Mouse (Mus musculus) layer of hippocampus, adult 11-12 months (tissue): ENCODE measurements around the gene Dnm1.
A peak's percentile ranks its signal among the peaks of the same experiment; 100 is the strongest.
"Not testable (repeated sequence)": the region's sequence is repeated elsewhere in the genome, so short reads cannot be mapped to it uniquely, and the experiment has no call there.

Experiments used
- DNase-seq: peaks from one replicate; pipeline ENCODE4 v3.0.0; 2022; ENCODE audit warnings: low spot score

Dnm1 gene

DNA sequence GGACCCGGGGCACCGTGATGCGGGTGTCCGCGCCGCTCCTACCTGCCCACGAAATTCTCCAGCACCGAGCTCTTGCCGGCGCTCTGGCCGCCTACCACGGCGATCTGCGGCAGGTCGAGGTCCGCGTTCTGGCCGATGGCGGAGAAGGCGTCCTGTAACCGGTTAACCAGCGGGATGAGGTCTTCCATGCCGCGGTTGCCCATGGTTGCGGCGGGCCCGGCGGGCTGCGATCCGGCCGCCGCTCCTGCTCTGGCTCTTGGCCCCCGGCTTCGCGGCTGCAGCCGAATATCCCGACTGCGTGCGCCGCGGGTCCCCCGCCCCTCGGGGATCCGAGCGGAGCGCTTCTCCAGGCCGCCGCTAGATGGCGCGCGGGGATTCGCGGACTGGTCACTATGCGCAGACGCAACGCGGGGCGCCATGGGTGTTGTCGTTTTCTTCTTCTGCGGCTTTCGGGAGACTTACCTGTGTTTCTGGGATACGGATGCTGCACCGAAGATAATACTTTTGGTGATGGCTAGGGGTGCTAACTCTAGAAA lies at the start of gene Dnm1:
Gene Dnm1 (minus strand): TSS at position 332 of the 536 bp plus-strand sequence.
- peak; percentile 95 for DNase-seq

DNA sequence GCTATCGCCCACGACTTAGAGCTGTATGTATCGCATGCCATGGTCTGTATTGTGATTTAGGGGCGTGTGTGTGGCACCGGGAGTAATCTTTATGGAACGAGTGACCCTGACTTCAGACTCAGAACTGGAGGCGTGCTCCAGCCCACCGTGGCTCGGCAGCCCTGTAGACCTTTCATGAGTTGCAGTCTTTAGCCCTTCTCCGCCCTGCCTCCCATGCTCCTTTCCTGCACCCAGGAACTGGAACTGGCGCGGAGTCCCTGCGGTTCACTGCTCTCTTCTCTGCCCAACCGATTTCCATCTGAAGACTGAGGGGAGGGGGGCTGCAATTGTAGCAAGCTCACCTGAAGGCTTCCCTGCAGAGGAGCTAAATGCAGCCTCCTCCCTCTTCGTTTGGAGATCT lies 43.6 kb upstream of the Dnm1 start:
- DNase-seq = no peak

DNA sequence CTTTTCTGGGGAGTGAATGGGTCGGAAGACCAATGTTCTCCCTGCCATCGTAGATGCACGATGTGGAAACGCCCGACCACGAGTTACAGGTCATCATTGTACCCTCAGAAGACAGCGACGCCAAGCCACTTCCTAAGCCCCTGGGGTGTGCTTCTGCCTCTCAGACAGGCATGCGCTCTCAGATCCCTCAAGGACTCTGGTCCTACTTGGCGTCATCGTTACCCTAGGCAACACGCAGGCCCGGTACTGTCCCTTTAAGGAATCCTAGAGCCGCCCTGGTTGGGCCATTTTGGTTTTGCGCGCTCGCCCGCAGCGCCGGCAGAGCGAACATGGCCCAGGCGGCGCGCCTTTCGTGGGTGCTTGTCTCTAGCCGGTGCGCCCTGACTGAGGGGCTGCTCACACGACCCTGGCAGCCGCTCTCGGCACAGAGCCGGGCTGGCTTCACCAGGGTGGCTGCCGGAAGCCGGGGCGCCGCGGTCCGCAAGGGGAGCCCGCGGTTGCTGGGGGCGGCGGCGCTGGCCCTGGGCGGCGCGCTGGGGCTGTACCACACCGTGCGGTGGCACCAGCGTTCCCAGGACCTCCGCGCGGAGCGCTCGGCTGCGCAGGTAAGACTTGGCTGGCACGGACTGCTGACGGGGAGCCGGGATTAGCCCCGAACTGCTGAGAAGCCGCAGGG lies 42.9 kb upstream of the Dnm1 start:
- peak; percentile 94 for DNase-seq

DNA sequence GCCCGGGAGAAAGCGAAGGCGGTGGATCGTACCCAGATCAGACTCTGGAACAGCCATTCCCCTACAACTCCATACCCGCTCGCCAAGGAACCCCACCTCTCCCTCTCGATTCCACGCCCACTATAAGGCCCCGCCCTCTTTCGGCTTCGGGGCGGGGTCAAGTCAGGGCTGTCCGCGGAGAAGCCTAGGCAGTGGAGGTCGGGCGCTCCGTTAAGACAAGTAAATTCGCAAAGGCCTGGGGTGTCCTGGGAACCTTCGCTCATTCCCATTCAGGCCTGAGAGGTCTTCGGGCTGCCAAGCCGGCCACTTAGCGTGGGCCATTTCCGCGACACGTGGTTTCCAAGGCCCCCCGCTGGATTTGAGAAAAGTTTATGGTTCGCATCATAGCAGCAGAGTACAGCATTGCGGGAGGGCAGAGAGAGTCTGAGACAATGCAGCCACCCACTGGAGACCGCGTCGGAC lies 42.4 kb upstream of the Dnm1 start, which contains the start of gene Ptges2:
Gene Ptges2 (plus strand): TSS at position 413 of the 462 bp plus-strand sequence.
- peak; percentile 91 for DNase-seq

DNA sequence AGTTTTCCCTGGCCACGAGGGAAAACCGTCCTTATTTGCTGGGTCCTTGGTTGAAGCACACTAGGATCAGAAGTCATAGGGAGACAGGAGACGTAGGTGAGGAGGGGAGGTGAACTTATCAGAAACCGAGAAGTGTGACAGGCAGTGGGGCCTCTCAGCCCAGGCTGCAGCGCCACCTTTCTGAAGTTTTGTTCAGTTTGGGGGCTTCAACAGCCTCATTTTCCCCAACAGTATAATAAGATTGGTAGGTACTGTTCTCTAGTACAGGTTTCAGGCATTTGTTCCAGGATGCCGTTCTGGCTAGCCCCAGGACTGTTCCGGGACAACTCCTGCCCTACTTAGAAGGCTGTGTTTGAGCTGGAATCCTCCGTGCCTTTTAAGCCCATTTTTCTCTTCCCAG lies 41.8 kb upstream of the Dnm1 start:
- DNase-seq = no peak

DNA sequence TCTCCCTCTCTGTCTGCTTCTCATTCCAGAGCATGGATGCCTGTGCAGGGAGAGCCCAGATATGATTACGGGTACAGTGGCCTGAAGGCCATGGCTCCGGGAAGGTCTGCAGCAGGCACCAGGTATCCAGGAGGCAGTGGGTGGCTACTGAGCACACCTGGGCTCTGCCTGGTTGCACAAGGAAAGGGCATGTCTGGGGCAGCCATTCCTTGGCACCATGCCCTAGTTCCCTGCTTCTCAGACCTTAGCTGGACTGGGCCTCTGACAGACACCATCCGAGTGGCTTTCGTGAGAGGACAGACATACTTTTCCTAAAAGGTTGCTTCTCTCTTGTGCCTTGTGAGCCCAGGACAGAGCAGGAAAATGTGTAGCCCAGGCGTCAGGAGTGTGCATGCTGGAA lies 38.9 kb upstream of the Dnm1 start:
- no peak for DNase-seq

DNA sequence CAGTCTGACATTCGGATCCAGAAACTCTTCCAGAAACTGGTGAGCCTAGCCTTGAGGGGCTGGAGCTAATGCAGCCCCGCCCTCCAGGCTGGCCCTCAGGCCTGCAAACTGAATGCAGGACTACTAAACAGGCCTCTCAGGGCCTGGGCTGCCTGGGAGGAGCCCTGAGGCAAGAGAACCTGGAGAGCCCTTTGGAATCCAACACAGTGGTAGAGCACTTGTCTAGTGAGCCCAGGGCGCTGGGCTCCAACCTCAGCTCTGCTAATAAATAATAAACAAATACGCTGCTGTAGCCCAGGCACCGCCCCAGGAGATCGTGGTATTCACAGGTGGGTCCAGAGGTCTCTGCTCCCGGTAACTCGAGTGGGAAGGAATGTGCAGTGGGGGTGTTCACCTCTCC lies 37.7 kb upstream of the Dnm1 start:
- no peak for DNase-seq

DNA sequence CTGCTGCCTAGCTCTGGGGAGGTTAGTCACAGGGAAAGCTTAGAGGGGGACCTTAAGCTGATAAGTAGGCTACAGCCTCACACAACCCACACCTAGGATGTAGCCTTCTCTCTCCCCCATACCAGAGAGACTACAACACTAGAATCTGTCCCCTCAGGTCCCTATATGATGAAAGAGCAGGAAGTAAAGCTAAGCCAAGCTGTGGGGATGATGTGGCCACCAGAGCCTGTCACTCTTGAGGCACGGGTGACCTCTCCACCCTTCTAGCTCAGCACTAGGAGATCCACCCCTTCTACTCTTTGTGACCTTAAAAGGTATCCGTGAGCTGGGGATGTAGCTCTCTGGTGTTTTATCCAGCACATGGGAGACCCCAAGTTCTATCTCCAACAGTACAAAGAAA lies 36.0 kb upstream of the Dnm1 start:
- DNase-seq = no peak

DNA sequence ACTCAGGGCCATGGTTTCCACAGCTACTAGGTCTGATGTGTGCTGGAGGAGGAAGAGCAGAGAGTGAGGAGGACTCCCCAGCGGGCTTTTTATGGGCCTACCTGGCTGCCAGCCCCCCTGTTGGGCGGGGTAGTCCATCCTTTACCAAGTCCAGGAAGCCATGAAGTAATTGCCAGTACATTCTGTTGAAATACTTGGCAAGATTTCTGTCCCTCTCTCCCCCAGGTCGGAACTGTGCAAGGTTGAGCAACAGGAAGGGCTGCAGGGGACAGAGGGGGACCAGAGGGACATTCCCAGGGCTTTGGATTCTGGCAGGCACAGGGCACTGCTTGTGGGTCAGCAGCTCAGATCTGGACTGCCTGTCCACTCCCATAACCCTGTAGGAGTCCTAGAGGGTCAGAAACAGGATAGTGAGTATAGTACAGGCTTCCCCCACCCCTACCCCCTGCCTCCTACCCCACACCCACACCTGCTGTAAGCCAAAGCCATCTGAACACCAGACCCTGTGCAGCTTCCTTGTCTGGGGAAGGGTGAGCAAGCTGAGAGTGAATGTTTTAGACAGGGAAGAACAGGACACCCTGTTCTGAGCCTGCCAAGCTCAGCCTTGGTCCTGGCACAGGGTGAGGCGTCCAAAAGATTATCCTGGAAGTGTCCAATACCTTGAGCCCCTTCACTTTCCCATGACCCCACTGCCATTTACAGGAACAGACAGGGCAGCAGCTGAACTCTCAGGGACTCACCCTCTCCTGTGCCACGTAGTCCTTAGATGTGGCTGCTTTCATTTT lies 34.8 kb upstream of the Dnm1 start, which contains the start of gene Lcn2:
Gene Lcn2 (minus strand): TSS at position 547 of the 785 bp plus-strand sequence.
- DNase-seq = no peak

DNA sequence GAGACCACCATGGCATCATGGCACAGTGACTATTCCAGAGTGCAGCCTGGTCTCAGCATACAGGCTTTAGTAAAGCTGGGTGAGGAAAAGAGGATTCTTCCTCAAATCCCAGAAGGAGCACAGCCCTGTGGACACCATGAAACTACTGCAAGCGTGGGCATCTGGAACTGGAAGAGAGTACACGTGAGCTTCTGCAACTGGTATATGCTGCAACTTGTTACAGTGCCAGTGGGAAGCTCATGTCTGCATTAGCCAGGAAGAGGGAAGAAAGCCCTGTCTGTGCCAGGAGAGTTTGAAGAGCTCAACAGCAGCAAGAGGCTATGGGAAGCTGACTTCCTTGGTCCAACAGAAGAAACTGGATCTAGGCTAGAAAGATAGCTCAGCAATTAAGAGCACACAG lies 29.6 kb upstream of the Dnm1 start:
- no peak for DNase-seq

DNA sequence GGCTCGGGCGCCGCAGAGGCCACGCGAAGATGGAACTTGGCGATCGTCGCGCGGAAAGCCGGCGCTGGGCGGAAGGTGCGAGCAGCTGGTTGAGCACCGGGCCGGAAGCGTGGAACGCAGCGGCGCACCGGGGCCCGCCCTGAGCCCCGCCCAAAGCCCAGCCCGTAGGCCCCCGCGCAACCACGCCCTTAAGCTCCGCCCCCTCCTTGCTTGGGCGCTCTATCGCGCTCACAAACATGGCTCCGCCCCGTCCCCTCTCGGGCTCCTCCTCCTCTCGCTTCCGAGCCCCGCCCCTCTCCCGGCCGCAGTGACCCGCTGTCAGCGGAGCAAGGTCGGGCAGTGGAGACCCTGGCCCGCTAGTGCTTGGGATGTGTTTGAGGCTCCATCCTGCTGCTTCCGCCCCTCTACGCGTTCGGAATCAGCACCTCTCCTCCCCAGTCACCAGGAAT lies 28.7 kb upstream of the Dnm1 start, which contains the start of gene 1110008P14Rik:
Gene 1110008P14Rik (minus strand): TSS at position 164 of the 449 bp plus-strand sequence.
- peak; percentile 92 for DNase-seq

DNA sequence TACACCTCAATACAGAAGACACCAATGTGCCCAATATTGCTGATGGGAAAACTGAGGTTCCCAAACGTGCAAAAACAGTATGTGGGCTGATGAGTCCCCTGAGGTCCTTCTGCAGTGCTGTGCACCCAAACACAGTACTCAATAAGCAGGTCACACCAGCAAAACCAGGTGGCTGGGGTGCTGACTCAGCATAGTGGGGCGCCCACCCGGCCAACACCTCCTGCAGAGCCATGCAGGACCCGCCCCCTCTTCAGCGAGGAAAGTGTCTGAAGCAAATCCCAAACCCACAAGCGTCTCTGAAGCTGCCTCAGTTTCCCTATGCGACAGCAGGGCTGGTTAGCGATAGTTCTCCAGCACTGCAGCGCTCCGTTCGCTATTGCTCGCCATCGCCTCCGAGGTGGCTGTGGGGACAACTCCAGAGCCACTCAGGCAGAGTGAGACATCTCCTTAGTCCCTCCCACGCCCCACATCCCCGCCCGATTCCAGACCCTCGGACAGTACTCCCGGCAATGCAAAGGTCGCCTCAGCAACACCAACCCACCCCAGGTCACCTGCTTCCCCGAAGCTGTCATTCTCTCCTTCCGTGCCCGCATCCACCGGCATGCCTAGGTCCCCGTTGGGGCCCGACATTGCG lies 28.1 kb upstream of the Dnm1 start:
- no peak for DNase-seq

DNA sequence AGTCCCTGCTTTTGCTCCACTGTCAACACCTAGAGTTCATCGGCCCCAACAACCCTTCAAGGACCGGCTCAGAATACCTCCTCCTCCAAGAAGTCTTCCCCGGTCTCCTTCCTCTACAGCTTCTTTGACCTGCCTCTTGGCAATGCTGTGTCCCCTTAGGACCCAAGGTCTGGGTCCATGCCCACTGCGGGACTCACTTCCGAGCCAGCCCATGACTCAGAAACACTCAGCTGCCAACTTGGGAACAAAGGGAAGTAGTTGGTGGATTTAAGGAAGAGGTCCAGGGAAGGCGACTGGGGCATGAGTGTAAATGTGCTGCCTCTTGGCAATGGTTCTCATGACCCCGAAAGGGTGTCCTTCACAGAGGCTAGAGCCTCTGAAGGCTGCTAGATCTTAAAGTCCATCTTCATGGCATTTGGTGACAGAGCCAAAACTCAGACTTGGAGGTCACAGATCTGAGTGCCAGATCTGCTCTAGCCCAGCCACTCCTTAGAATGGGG lies 26.9 kb upstream of the Dnm1 start:
- DNase-seq = no peak

DNA sequence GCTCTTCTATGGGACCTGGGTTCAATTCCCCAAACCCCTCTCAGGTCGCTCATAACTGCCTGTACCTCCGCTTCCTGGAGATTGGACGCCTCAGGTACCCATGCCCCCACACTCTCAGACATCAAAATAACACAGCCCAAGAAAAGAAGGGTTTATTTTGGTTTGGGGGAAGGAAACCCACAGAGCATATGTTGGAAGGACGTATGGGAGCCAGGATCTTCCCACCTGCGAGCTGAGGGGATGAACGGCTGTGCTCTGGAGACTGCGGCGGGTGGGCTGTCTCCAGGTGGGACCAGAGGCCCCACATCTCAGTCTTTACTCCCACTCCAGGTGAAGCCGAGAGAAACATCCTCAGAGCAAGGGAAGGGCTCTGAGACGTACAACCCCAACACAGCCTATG lies 23.8 kb upstream of the Dnm1 start:
- no peak for DNase-seq

DNA sequence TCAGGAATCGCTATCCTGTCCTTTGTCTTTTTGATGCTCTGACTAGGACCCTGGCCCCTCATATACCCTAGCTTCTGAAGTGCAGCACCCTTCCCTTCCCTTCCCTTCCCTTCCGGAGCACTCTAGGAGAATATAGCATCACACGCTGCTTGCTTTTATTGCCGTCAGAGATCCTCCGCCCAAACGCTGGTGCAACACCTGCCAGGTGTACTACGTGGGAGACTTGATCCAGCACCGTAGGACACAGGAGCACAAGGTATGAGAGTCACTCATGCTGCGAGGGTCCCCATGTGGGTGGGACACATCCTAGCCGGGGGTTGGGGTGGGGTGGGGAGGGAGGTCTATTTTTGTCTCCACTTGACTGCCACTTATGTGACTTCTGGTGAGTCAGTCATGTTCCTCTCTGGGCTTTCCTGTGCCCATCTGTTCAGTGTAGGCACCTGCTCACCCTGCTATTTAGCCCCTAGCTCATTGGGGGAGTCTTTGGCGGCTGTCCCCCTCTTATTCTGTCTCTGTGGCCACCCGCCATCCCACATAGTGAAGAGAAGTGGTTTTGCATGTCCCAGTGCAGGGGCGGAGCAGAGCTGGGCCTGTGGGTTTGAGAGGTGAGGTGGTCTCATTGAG lies 22.3 kb upstream of the Dnm1 start:
- no peak for DNase-seq

DNA sequence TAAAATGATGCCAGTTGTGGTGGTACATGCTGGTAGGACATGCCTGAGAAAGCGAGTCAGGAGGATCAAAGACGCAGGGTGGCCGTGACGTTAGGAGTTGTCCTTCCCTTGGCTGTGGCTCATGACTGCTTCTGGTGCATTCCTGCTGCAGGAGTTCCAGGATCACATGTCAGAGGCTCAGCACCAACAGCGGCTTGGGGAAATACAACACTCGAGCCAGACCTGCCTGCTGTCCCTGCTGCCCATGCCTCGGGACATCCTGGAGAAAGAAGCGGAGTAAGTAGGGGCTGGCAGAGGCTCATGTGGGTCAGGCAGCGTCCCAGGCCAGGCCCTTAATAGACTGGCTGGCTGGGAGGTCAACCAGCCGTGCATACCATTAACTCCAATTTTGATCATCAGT lies 21.1 kb upstream of the Dnm1 start:
- no peak for DNase-seq

DNA sequence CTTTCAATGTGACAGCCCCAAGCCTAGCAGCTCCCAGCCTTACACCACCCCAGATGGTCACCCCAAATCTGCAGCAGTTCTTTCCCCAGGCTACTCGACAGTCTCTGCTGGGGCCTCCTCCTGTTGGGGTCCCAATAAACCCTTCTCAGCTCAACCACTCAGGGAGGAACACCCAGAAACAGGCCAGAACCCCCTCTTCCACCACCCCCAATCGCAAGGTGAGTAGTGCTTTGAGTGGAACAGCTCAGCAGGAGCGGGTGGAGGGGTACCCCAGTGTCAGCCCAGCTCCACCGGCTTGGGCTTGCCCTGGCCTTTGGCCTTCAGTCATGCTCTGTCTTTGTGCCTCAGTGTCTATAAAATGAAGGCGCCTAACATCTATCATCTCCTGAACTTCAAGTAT lies 14.2 kb upstream of the Dnm1 start:
- no peak for DNase-seq

DNA sequence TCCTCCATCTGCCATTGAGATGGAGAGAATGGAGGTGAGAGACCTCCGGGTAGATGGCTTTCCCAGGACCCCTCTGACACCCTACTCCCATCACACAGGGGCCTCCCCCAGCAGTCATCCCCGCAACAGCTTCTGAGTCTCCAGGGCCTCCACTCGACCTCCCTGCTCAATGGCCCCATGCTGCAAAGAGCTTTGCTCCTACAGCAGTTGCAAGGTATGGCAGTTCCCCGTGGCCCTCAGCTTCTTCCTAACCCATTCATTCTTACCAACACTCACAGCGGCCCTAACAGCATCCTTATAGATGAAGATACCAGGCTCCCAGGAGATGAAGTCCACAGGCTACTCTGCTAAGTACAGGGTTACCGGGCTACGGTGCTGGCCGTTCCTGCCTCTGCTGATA lies 11.0 kb upstream of the Dnm1 start:
- no peak for DNase-seq

DNA sequence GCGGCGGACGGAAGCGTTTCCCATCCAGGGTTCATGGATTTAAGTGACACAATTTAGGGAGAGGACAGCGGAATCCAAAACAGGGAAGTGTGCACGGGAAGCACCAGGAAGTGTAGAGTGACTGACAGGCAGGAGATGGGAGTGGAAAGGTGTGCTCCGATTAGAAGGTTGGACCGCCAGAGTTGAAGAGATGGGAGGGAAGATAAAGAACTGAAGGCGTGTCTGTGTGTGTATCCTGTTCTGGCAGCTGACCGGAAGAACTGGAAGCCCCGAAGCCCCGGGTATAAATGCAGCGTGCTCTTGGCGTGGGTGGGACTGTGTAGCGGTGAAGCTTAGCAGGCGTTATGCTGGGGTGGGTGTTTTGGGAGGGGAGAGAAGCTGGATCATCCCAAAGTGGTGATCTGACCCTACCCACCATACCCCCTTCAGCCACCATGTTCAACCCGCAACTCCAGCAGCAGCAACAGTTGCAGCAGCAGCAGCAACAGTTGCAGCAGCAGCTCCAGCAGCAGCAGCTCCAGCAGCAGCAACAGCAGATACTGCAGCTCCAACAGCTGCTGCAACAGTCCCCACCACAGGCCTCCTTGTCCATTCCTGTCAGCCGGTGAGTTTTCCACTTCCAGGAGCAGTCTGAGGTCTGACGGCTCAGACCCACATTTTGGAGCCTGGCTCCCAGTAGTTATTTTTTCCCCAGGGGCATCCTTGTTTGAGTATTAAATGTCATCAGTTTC lies 10.4 kb upstream of the Dnm1 start:
- no peak for DNase-seq

DNA sequence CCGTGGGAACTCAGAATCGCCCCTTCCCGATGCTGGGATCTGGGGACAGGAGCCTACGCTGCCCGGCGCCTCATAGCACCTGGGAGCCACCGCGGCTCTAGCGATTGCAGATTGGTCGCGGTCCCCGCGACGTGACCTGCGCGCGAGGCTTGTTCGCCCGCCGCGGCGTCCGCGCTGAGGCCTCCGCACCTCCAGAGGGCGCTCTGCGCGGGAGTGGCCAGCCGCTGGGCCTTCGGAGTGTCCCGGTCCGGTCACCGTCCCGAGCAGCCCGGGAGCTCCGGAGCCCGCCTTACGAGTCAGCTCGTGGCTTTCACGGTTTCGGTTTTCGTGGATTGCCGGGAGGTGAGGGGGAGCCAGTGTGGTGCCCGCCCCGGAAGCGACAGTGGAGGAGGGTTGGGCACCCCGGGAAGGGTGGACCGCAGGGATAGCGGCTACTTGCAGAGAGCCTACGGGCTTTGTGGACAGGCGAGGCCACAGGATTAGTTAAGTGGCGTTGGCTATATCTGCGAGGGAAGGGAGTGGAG lies 9.7 kb upstream of the Dnm1 start:
- peak; percentile 90 for DNase-seq

DNA sequence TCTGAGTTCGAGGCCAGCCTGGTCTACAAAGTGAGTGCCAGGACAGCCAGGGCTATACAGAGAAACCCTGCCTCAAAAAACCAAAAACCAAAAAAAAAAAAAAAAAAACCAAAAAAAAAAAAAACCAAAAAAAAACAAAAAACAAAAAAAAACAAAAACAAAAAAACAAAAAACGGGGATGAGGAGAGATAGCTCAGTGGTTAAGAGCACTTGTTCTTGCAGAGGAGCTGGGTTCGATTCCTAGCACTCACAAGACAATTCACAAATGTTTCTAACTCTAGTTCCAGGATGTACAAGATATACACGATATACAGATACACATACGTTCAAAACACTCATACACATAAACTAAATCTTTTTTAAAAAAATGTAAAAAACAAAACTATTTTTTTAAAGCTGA lies 9.1 kb upstream of the Dnm1 start:
- not testable (repeated sequence) for DNase-seq
